Mouse (Mus musculus) c-Kit-positive CD71-positive TER-119-negative erythroid progenitor cells, embryonic 14.5 days (primary cell): Measurements from ENCODE around the gene Lzic.

Experiments used
- DNase-seq: peaks from one replicate; pipeline ENCODE4 v3.0.0-alpha.2; 2013; ENCODE audit warnings: low read depth

Lzic gene

GRCm38 (mm10) chr4:149527621-149528354, 42.8 kb downstream of the Lzic start:
- no peak for DNase-seq

GRCm38 (mm10) chr4:149529691-149530090, 44.7 kb downstream of the Lzic start:
- DNase-seq: no peak

GRCm38 (mm10) chr4:149539441-149539840, 54.4 kb downstream of the Lzic start:
- no peak for DNase-seq

- DNase-seq: no peak
Observed at GRCm38 (mm10) chr4:149541935-149542334, 56.9 kb downstream of the Lzic start.

DNA sequence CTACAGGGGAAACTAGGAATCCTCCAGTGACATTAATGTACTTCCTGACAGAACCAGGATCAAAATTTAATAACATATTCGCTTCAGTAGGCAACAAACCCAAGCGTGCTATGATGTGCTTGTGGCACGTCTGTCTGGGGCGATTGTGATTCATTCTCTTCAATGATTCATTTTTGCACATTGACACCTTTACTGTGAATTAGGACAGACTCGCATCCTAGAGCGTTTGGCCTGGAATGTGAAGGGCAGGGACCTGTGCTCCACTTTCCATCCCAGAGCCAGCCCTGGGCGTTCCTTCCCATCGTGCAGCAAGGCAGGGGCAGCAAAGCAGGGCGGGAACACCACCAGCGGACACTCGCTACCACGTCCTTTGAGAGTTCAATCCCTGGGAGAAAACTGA, 57.4 kb downstream of the Lzic start:
- DNase-seq: no peak

DNA sequence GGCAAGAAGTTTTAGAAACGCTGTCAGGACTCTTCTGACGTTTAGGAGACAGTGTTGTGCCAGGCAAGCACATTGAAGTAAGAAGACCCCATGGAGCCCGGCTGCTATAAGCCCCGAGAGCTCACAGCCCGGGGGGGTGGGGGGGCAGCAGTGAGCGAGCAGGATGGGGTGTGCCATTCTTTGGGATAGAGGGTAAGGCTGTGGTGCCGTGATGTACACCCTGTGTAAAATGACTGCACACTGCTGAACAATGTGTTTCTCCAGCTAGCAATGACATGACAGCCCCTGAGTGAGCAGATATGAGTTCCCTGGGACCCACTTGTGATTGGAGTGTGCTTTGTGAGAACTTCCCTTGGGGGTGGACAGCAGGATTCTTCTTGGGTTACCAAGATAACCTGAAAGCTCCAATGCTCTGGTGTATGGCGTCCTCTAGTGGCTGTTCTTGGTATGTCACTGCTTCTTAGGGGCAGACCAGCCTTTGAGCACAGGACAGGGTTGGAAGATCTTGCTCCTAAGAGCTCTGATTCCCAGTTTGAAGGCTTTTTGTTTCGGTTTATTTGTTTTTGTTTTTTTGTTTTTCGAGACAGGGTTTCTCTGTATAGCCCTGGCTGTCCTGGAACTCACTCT, 58.0 kb downstream of the Lzic start:
- peak; percentile 84 for DNase-seq

DNA sequence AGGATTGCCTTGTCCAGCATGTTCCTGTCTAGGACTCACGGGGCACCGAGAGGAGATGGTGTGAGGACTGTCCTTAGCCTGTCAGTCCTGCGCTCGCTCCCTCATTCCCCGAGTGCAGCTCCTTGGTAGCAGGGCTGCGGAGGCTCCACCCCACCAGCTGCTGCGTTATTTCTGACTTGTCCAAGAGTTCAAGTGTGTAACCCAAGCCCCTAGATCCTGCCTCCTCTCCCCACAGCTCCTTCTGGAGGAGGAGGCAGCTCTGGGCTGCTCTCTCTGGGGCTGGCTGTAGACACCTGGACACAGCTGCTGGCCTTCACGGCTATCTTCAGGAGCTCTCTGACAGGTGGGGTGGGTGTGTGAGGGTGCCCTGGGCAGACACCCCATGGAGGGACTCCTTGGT, 59.9 kb downstream of the Lzic start:
- DNase-seq: no peak
